Mouse (Mus musculus) pancreas, adult 10 weeks (tissue): ENCODE results near the gene Magix. TPM values are rescaled to one million over a fixed set of nuclear protein-coding genes. Genes with fewer than 3 reads are reported as not detected.

Source experiments
- polyA plus RNA-seq: library from polyadenylated mRNA; stranded (reverse); fragments of 350-450 nt; fragmentation: Illumina TruSeq; extraction: RNeasy Lipid Tissue Mini Kit (QIAGEN cat#74804); gene quantifications from one replicate; pipeline ENCODE4 v1.2.3, GENCODE M21; 2015; ENCODE audit warnings: low read depth, low replicate concordance; ENCODE audit not compliant: insufficient read depth

Magix gene
- 3.1 TPM for polyA plus RNA-seq

DNA sequence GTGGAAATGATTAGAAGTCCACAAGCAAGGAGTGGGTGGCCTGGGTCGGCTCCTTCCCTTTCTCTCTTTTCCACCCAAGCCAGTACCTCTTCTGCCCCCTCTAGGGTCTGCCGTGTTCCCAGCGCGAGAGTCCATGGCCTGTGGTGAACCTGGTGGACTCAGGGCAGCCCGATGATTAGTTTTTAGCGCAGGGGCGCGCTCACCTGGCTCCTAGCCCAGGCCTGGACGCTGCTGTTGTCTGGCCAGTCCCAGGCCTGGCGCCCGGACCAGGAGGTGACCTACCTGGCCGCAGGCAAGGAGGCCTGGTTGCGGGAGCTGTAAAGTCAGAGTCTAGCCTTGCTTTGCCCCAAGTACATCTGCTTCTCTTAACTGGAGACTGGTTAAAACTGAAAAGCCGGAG is at the start of gene Magix:
TSS of gene Magix (minus strand) at position 388 of the 400 bp plus-strand sequence.

DNA sequence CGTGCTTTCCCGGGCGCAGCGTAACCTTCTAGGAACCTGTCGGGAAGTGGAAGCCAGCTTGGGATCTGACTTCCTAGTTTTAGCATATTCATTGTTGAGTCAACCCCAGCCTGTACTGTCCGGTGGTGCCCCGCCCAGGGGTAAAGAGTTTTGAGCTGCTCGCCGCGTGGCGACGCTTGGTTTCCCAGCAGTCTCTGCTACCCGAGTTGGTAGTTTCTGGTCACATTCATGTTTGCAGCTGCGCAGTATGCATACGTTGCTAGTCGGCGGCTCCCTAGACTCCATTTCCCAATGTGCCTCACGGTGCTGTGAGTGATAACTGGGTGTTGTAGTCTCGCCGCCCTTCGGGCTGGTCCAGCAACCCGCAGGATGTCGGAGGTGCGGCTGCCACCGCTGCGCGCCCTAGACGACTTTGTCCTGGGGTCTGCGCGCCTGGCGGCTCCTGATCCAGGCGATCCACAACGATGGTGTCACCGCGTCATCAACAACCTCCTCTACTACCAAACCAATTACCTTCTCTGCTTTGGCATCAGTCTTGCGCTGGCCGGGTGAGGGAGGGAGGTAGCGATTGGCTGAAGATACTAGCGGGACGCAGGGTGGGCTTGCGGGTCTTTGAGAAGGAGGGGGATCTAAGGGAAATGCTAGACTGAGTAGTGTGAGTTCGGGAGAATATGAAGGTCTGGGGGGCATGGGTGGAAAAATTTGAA is 47.3 kb upstream of the Magix start, which contains the start of gene Praf2:
TSS of gene Praf2 (plus strand) at position 225 of the 707 bp plus-strand sequence.

DNA sequence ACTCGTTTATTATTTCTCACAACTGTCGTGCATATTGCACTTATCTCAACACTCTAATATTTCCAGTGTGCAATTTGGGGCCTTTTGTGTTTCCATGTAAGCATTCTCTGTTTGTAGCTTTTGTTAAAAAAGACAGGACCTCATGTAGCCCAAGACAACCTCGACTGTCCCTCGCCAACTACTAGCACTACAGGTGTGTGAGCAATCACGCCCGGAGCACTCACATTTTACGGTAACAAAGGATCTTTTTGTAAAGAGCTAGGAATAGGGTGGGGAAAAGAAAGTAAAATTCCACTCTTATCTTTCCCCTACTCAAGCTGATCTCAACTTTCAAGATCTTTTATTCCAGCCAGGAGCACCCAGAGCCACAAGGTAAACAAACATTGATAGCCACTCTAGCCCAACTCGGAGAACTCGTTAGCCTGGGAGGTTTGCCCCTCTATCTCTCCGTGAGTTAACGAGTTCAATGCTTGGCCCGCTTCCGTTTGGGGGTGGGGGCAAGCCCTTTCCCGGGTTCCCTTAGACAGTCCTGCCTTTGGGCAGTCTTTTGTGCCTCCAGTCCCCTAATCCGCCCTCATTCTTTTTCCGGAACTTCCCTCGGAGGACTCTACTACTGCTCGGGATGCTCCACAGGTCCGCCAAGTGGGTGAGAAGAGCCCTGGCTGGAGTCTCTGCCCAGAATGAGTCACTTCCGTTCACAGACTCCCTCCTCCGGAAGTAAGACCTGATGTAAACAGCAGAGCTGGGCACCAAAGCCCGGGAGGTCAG is 40.6 kb upstream of the Magix start, which contains the start of gene Gm45208:
TSS of gene Gm45208 (plus strand) at position 732 of the 768 bp plus-strand sequence.

DNA sequence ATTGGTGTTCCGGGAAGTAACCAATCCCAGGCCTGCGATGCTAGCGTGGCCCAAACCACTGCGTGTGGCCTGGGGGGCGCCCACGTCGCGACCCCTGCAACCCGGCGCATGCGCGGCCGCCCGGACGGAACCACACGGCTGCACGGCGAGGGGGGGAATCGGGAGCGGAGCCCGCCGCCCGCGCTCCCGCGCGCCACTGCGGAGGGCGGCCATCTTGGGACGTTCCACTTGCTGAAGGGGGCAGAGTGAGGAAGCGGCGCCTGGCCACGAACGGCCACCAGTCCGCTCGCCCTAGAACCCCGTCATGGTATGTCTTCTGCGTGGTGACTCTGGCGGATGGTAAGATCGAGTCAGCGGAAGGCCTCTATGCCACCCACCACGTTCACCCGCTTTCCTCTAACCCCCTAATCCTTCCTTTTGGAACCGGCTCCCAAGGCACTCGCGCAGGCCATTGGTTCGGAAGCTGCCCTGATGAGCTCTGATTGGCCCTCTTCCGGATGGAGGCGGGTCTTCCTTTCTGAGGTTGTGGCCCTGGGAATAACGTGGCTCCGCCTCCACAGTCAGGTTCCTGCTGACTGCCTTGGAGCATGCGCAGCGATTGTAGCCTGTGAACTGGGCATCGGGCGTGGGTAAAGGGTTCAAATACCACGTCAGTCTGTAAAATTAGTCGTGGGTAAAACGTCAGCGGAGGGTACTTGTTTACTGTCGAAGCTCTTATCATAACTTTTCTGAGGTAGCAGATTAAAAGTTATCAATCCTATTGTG is 33.3 kb upstream of the Magix start, which contains the start of gene Wdr45:
TSS of gene Wdr45 (plus strand) at position 199 of the 765 bp plus-strand sequence.

DNA sequence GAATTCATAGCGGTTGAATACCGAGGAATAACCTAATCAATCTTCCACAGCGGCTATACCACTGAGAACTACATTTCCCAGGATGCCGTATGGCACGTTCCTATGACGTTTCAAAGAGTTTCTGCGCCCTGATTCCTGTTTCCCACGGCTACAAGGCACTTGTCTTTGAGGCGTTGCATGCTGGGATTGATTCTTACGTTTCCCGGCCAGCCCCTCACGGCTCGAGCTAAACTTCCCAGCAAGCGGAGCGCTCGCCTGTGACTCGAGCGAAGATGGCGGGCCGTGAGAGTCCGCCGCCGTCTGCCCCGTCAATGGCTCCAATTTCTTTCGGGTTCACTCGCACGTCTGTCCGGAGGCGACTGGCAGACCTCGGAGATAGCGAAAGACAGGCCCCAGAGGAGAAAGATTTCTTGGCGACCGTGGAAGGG is 15.9 kb upstream of the Magix start, which contains the start of gene Gpkow:
TSS of gene Gpkow (plus strand) at position 178 of the 428 bp plus-strand sequence.

DNA sequence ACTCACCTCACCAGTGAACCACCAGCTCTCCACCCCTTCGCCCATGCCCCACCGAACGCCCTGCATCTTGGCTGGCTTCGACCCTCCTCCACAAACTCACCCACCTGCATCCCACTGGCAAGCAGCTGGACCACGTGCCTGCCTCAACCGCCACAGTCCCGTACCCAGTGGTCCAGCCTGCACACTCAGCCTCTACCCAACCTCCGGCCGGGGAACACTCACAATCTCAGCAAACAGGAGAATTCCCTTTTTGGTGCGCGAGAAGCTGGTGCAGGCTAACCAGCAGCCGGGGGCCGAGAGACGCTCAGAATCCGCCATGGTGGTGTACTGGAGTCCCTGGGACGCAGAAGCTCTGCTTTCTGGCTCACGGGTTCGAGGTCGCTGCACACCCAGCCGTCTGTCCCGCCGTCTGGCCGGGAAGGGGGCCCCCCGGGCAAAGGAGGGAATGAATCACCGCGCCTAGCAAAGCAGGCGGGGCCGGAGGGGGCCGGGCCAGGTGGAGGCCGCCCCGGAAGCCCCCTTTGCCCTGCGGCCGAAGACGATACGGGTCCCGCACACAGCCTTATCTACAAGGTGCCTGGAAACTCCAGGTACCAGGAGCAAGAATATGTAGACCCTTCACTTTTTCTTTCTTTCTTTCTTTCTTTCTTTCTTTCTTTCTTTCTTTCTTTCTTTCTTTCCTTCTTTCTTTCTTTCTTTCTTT is 10.0 kb downstream of the Magix start, which contains the start of gene Plp2:
TSS of gene Plp2 (minus strand) at position 470 of the 703 bp plus-strand sequence.

DNA sequence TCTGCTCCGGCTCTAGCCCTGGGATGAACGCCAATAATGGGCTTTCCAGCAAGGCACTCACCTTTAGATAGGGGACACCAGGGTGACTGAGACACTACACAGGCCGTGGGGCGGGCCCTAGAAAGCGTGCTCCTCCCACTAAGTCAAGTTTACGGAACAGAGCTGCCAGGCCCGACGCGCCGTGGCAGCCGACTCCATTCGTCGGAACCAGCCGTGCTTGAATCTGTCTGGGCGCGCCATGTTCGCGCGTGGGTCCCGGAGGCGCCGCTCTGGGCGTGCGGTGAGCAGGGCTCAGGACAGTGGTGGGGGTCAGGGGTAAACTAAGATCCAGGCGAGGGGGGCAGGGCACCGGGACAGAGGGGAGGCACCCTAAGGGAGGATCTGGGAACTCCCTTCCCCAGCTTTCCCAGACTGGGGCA is 23.8 kb downstream of the Magix start, which contains the start of gene Prickle3:
TSS of gene Prickle3 (plus strand) at position 40 of the 419 bp plus-strand sequence.

DNA sequence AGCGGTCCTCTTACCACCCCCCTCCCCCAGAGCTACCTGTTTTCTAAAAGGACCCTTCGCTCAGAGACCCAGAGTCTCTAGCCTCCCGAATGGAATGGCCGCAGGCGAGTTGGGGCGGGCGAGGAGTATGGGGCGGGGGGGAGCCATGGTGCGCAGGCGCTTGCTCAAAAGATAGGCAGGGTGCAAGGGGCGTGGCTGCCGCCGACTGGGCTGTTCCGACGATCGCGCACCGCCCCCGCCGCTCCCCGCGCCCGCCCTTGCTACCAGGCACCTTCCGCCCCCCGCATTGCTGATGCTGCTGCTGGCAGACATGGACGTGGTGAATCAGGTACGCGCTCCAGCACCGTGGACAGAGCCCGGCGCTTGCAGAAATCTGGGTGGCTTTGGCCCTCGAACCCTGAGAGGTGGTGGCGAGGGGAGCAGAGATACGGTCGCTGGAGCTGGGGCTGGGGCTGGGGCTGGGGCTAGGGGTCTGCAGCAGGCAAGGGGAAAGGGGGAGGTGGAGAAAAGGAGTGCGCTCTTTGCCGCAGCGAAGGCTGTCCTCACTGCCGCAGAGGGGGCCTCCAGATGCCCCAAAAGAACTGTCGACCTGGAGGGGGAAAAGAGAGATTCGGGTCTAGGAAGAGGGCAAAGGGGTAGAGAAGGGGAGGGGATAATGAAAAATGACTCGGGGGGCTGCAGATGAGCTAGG is 42.5 kb downstream of the Magix start, which contains the start of gene Syp:
TSS of gene Syp (plus strand) at position 71 of the 691 bp plus-strand sequence.

Other genes with a start within 250 kb of the Magix start
- gene Foxp3, start 107.6 kb downstream of the Magix start, polyA plus RNA-seq = not detected
- not detected for gene Ppp1r3f, start 107.0 kb downstream of the Magix start, polyA plus RNA-seq
- gene Ccdc22, start 75.7 kb downstream of the Magix start, polyA plus RNA-seq = 6.4 TPM
- gene Cacna1f, start 74.2 kb downstream of the Magix start, polyA plus RNA-seq = not detected
- 7.2 TPM for gene Syp, start 42.8 kb downstream of the Magix start, polyA plus RNA-seq
- gene Prickle3, start 24.0 kb downstream of the Magix start, polyA plus RNA-seq = 4.9 TPM
- gene Plp2, start 9.9 kb downstream of the Magix start, polyA plus RNA-seq = 31.6 TPM
- gene Gpkow, start 15.9 kb upstream of the Magix start, polyA plus RNA-seq = 6.6 TPM
- 23.7 TPM for gene Wdr45, start 33.1 kb upstream of the Magix start, polyA plus RNA-seq
- not detected for gene Gm45208, start 41.0 kb upstream of the Magix start, polyA plus RNA-seq
- gene Praf2, start 47.2 kb upstream of the Magix start, polyA plus RNA-seq = 8.7 TPM
- gene Ccdc120, start 69.7 kb upstream of the Magix start, polyA plus RNA-seq = 2.0 TPM
- gene Tfe3, start 81.3 kb upstream of the Magix start, polyA plus RNA-seq = 7.8 TPM
- gene Gripap1, start 108.5 kb upstream of the Magix start, polyA plus RNA-seq = 41.2 TPM
- gene Kcnd1, start 141.0 kb upstream of the Magix start, polyA plus RNA-seq = 1.8 TPM
- gene Otud5, start 160.1 kb upstream of the Magix start, polyA plus RNA-seq = 25.1 TPM
- gene Pim2, start 197.0 kb upstream of the Magix start, polyA plus RNA-seq = 4.9 TPM
- 10.3 TPM for gene Slc35a2, start 202.8 kb upstream of the Magix start, polyA plus RNA-seq
- gene Pqbp1, start 218.0 kb upstream of the Magix start, polyA plus RNA-seq = 23.2 TPM
- gene Timm17b, start 218.1 kb upstream of the Magix start, polyA plus RNA-seq = 18.8 TPM
- not detected for gene Gm10491, start 226.6 kb upstream of the Magix start, polyA plus RNA-seq
- not detected for gene Gm10490, start 228.3 kb upstream of the Magix start, polyA plus RNA-seq
- 20.9 TPM for gene Pcsk1n, start 238.6 kb upstream of the Magix start, polyA plus RNA-seq
- not detected for gene Eras, start 247.4 kb upstream of the Magix start, polyA plus RNA-seq